Mouse (Mus musculus) embryonic facial prominence, embryonic 10.5 days (tissue): ENCODE results near the gene Ylpm1. TPM values are rescaled to one million over a fixed set of nuclear protein-coding genes. Genes with fewer than 3 reads are reported as not detected.

Experiments
- DNase-seq: peaks from one replicate; pipeline ENCODE4 v3.0.0-alpha.2; 2017; ENCODE audit warnings: low spot score
- H3K27ac ChIP-seq: fragments of 300-500 bp; sonication (generic); replicated peaks from 2 replicates; pipeline ENCODE4 v1.5.1; 2016; ENCODE audit warnings: mild to moderate bottlenecking
- H3K27me3 ChIP-seq: fragments of 300-500 bp; sonication (generic); replicated peaks from 2 replicates; pipeline ENCODE4 v1.6.1; 2016; ENCODE audit warnings: low read depth, mild to moderate bottlenecking; ENCODE audit not compliant: poor library complexity, severe bottlenecking
- H3K36me3 ChIP-seq: fragments of 300-500 bp; sonication (generic); replicated peaks from 2 replicates; pipeline ENCODE4 v1.6.1; 2016; ENCODE audit warnings: mild to moderate bottlenecking, moderate library complexity
- H3K4me1 ChIP-seq: fragments of 300-500 bp; sonication (generic); 2 replicates; pipeline ENCODE4 v1.6.1; 2016
- H3K4me3 ChIP-seq: fragments of 300-500 bp; sonication (generic); 2 replicates; pipeline ENCODE4 v1.5.1; 2016; ENCODE audit warnings: mild to moderate bottlenecking, moderate library complexity
- H3K9me3 ChIP-seq: fragments of 300-500 bp; sonication (generic); 2 replicates; pipeline ENCODE4 v1.6.1; 2016; ENCODE audit warnings: mild to moderate bottlenecking
- WGBS: fragments of 180-500 bp; shearing (Covaris S2); methylation state at CpG from one replicate; pipeline ENCODE4 v1.1.7; 2016; 5-methylcytosine and 5-hydroxymethylcytosine counted together
- polyA plus RNA-seq: library from polyadenylated mRNA; unstranded; fragments of >200 nt; fragmentation: Nextera tagmentation; extraction: Ambion mirVana; gene quantifications from 2 replicates; pipeline ENCODE4 v1.2.1, GENCODE M21; 2016

Ylpm1 gene
- polyA plus RNA-seq, 1 experiment from 2014 or later = 37.9 TPM

DNA sequence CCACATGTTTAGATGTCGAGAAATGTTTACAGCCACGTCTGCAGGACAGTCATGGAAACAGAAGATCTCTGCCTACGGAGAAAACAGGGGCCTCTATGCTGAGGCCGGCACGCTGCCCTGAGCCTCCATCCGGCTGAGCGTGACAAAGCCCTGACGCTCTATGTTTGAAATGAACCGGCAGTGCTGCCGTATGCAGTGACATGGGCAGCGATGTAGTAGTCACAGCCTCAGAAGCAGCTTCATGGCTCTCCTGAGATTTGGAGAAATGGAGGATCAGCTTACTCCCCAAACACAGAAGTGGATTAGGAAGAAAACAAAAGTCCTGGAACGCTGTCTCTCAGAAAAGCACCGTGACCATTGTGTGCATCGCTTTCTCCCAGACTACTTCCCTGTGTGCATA, 104.9 kb downstream of the Ylpm1 start:
- Histone ChIP-seq H3K9me3 (no peaks in the 10 kb centered on the region), H3K4me1 (peaks cover 2% of the 10 kb centered on the region), H3K27ac (no peak overlapping the region), H3K27me3 (no peaks in the 10 kb centered on the region), H3K4me3 (no peak overlapping the region), H3K36me3 (no peaks in the 10 kb centered on the region)
- 61% methylated on average over 14 of the region's 14 CpGs for WGBS
- DNase-seq = no peak

DNA sequence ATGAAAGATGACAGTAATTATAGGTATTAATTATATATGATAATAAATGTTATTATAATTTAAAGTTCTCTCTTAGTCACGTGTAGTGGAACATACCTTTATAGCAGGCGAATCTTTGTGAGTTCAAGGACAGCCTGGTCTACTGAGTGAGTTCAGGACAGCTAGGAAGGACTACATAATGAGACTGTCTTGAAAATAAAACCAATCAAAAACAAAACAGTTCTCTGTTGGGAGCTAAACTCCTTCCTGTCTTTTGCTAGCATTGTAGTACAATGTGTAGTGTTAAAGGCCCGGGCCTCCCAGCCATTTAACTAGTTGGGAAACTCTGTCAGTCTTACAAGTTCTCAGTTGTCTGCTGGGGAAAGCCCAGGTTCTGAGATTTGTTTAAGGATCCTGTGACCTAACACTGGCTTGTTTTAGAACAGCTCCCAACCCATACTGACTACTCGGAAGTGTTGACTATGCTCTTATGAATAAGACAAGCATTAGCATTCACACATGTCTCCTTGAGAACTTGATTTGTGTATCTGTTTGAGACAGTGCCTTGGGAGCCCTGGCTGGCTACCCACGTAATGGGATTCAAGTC, 105.5 kb downstream of the Ylpm1 start:
- 83% methylated on average over 5 of the region's 5 CpGs for WGBS
- no peak overlapping the region for H3K4me3 ChIP-seq

DNA sequence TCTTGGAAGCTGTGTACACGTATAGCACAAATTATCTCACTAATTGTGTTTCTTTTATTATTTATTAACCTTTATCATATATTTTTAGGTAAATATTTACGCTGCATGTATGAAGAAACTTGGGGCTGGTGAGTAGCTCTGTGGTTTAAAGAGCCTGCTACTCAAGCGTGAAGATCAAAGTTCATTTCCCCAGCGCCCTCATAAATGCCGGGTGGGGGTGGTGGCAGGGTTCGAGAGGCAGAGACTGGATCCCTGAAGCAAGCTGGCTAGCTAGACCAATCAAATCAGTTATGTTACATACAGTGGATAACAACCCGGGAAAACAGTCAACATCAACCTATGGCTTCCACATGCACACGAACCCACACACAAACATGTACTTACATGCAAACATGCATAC, 107.0 kb downstream of the Ylpm1 start:
- 0 out of 2 replicates have a peak, but pooled peaks cover 3% of the 10 kb centered on the region for H3K27me3 ChIP-seq
- DNase-seq = no peak
- WGBS = 85% methylated on average over 8 of the region's 8 CpGs

More for the DNA sequence above, 105.5 kb downstream of the Ylpm1 start:
- no peak for DNase-seq
- no peaks in the 10 kb centered on the region for H3K9me3 ChIP-seq
- no peaks in the 10 kb centered on the region for H3K27me3 ChIP-seq
- no peak overlapping the region for H3K27ac ChIP-seq
- H3K36me3 ChIP-seq = no peaks in the 10 kb centered on the region
- H3K4me1 ChIP-seq = peaks cover 8% of the 10 kb centered on the region

DNA sequence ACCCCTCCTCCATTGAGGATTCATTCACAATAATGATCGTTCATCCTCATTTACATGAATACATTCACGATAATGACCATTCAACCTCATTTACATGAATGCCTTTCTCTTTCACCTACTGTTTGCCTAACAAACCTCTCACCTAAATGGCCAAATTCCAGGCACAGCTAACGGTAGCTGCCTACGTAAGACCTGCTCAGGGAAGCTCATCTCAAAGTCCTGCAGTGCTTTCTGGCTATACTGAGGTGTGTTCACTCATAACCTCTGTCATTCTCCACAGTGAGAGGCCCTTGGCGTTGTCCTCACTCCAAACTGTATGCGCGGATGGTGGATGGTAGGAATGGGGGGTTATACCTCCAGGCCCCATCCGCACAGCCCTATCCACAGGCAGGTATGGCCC, 108.7 kb downstream of the Ylpm1 start:
- 91% methylated on average over 8 of the region's 8 CpGs for WGBS

More for the DNA sequence above, 107.0 kb downstream of the Ylpm1 start:
- Histone ChIP-seq H3K36me3 (no peaks in the 10 kb centered on the region), H3K4me3 (no peak overlapping the region), H3K9me3 (no peaks in the 10 kb centered on the region), H3K27ac (no peak overlapping the region), H3K4me1 (peaks cover 11% of the 10 kb centered on the region)

DNA sequence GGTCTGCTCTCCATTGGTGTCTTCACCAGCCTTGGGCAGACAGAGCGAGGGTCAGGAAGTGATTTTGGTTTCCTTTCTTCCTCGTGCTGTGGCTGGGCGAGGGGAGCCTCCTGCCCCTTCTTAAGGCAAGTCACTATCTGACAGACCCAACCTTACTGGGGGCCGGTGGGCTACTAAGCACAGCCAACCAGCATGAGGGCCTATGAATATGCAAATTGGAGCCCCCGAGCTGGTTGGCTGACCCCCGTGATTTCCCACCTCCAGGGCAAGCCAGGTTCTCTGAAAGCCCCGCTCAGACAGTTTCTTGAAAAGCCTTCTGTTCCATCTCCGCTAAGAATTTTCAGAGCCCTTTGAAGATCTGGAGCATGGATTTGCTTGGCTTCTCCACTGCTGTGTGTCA, 110.2 kb downstream of the Ylpm1 start:
- H3K36me3 ChIP-seq = no peaks in the 10 kb centered on the region
- no peak overlapping the region for H3K27ac ChIP-seq
- peaks cover 26% of the 10 kb centered on the region for H3K4me1 ChIP-seq
- 0 out of 2 replicates have a peak, but pooled peaks cover 8% of the 10 kb centered on the region for H3K27me3 ChIP-seq
- H3K4me3 ChIP-seq = peak overlapping the region; percentile 33
- WGBS = 2% methylated on average over 8 of the region's 8 CpGs
- H3K9me3 ChIP-seq = no peaks in the 10 kb centered on the region
- peak; percentile 66 for DNase-seq

More for the DNA sequence above, 108.7 kb downstream of the Ylpm1 start:
- Histone ChIP-seq H3K4me3 (no peak overlapping the region), H3K4me1 (peaks cover 20% of the 10 kb centered on the region), H3K36me3 (no peaks in the 10 kb centered on the region), H3K27ac (no peak overlapping the region), H3K9me3 (no peaks in the 10 kb centered on the region), H3K27me3 (0 out of 2 replicates have a peak, but pooled peaks cover 8% of the 10 kb centered on the region)
- no peak for DNase-seq

DNA sequence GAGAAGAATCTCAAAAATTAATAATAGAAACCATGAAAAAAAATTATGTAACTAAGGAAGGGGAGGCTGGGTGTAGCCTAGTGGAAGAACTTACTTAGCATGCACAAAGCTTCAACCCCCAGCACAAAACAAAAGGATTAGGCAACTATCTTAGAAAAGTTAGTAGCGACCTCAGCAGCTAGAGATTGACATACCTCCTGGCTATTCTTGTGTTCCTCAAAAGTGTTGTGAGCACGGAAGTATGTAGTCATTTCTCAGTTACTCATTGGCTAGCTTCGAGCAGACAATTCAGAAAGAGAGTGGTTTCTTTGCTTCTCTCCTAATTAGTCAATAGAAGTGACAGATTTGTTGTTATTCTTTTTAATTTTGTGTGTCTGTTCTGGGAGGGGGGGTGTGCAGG, 112.5 kb downstream of the Ylpm1 start:
- peaks cover 9% of the 10 kb centered on the region for H3K36me3 ChIP-seq
- 0 out of 2 replicates have a peak, but pooled peaks cover 8% of the 10 kb centered on the region for H3K27me3 ChIP-seq
- H3K27ac ChIP-seq = no peak overlapping the region
- DNase-seq = no peak
- H3K4me3 ChIP-seq = no peak overlapping the region
- H3K9me3 ChIP-seq = no peaks in the 10 kb centered on the region
- WGBS = 69% methylated on average over 3 of the region's 3 CpGs
- peaks cover 44% of the 10 kb centered on the region for H3K4me1 ChIP-seq

DNA sequence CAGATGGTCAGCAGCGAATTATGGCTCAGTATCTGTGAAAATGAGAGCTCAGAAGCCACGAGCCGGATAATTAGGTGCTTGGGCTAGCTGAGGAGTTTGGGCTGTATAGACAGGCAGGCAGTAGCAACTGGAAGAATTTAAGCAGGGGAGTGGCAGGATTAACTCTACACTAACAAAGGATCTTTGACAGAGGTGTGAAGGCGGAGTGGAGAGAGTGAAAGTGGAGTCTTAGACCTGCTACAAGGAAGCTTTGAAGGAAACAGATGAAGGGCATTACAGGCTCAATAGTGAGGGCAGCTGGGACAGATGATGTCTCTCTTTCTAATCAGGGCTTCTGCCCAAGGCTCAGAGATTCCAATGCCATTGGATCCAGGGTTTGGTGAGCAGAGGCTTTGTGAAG, 113.3 kb downstream of the Ylpm1 start:
- peak overlapping the region; percentile 95; the same call in 1 of the 2 replicates for H3K4me3 ChIP-seq
- 42% methylated on average over 4 of the region's 4 CpGs for WGBS

DNA sequence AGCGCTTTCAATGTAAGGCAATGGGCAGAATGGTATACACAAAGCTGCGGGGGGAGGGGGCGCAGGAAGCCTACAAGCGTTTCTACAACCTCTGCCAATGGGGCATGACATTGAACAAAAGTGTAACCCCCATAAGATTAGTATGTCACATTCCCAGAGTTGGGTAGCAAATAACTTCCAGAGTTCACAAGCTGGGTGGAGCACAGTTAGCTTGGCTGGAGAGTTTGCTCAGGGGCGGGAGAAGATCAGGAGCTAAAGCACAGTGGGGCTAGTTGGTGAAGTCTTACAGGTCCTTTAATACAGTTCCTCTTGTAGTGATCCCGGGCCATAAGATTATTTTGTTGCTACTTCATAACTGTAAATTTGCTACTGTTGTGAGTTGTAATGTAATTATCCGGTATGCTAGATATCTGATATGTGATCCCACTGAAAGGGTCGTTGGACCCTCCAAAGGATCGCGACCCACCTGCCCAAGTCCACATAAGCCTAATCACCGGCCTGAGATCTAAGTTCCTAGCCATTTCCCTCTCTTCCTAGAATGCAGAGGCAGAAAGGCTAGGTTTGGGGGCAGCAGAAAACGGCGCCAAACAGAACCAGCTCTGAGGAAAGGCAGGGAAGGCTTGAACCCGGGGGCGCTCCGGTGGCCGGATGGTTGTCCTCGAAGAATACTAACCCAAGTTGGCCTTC, 114.0 kb downstream of the Ylpm1 start:
- H3K4me3 ChIP-seq = peak overlapping the region; percentile 95
- no peaks in the 10 kb centered on the region for H3K9me3 ChIP-seq
- H3K36me3 ChIP-seq = peaks cover 18% of the 10 kb centered on the region
- DNase-seq = no peak
- peaks cover 44% of the 10 kb centered on the region for H3K4me1 ChIP-seq
- 16% methylated on average over 18 of the region's 18 CpGs for WGBS
- H3K27ac ChIP-seq = peak overlapping the region; percentile 93
- 0 out of 2 replicates have a peak, but pooled peaks cover 8% of the 10 kb centered on the region for H3K27me3 ChIP-seq

More for the DNA sequence above, 113.3 kb downstream of the Ylpm1 start:
- DNase-seq = no peak
- peaks cover 11% of the 10 kb centered on the region for H3K36me3 ChIP-seq
- H3K9me3 ChIP-seq = no peaks in the 10 kb centered on the region
- no peak overlapping the region for H3K27ac ChIP-seq
- 0 out of 2 replicates have a peak, but pooled peaks cover 8% of the 10 kb centered on the region for H3K27me3 ChIP-seq
- H3K4me1 ChIP-seq = peaks cover 44% of the 10 kb centered on the region

DNA sequence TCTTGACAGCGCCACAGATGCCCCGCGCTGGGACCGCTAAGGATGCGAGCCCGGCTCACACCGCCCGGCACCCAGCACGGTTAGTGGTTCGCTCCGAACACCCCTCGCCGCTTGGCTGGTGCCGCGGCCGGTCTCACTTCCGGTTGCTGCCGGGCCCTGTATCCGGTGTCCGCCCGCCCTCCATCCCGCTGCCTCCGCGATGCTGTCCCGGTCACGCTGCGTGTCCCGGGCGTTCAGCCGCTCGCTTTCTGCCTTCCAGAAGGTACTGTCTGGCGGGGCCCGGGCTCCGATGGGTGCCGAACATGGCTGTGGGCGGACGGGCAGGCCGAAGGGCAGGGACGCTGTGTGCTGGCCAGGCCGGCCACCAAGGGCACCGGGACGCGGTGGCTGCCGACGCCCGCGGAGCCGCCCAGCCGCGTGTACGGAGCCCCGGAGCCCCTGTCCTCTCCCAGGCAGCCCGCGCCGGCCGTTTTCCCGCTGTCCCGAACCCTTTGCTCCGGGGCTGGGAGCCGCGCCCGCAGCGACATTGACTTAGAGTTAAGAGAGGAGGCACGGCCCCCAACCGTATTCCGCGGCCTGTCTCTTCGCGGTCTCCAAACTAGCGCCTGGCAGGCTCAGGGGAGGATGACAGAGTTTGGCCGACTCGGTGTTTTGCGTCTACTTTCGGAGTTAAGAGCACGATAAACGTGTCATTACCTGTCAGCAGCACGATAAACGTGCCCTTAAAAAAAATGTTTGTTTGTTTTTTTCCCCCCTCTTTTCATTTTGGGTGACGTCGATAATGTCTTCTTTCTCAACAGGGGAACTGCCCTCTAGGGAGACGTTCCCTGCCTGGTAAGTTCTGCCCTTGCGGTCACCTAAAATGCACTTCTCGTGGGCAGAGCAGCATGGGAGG, 114.8 kb downstream of the Ylpm1 start, which contains the start of the genes Prox2 and Dlst:
Gene Prox2 (minus strand): TSS at position 62 of the 895 bp plus-strand sequence.
Gene Dlst (plus strand): TSS at position 136 of the 895 bp plus-strand sequence.
- no peaks in the 10 kb centered on the region for H3K9me3 ChIP-seq
- H3K4me1 ChIP-seq = peaks cover 42% of the 10 kb centered on the region
- 0 out of 2 replicates have a peak, but pooled peaks cover 8% of the 10 kb centered on the region for H3K27me3 ChIP-seq
- H3K36me3 ChIP-seq = peaks cover 25% of the 10 kb centered on the region
- WGBS = under 1% methylated on average over 83 of the region's 83 CpGs
- peak; percentile 92 for DNase-seq
- H3K4me3 ChIP-seq = peak within 1 kb of the TSS; percentile 95
- H3K27ac ChIP-seq = peak within 1 kb of the TSS; percentile 93

DNA sequence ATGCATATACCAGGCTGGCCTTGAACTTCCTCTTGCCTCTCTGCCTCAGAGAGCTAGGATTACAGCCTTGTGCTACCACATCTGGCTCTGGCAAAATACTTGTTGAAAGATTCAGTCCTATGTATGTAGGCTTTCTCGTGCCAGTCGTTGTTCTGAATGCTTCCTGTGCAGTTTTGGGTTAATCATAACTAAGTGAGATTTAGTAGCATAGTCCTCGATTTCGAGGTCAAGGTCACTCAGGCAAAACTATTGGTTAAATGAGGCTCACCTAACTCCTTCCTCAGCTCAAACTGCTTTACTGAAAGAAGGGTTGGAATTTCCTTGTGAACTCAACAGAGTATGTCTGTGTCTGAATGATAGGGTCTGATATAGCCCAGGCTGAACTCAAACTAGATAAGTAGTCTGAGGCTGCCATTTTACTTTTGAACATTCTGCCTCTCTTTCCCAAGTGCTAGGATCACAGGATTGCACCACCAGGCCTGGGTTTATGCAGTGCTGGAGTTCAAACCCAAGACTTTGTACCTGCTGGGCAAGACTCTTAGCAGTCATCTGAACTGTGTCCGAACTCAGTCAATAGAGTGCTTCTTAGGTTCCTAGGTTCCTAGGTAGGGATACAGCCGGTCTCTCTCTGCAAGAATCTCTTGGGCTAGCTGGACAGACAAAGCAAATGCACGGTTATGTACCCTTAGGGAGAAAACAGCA, 116.6 kb downstream of the Ylpm1 start:
- 0 out of 2 replicates have a peak, but pooled peaks cover 7% of the 10 kb centered on the region for H3K27me3 ChIP-seq
- peaks cover 42% of the 10 kb centered on the region for H3K36me3 ChIP-seq
- peak overlapping the region; percentile 95 for H3K4me3 ChIP-seq
- no peak for DNase-seq
- no peak overlapping the region for H3K27ac ChIP-seq
- WGBS = 88% methylated on average over 7 of the region's 7 CpGs
- peaks cover 33% of the 10 kb centered on the region for H3K4me1 ChIP-seq
- no peaks in the 10 kb centered on the region for H3K9me3 ChIP-seq

DNA sequence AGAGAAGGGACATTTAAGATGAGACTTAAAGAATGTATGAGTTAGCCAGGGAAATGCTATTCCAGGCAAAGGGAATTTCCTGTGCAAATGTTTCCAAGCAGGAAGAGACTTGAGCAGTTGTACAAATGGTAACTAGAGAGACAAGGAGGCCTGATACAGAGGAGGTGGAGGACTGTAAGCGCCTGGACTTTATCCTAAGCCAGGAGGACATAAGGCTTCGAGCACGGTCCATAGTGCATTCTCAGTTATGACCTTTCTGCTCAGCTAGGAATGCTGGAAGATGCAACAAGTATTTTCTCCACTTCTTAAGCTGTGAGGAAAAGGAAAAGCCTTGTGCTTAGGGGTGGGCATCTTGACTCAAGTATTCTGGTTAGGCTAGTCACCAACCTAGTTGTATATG, 117.2 kb downstream of the Ylpm1 start:
- 0 out of 2 replicates have a peak, but pooled peaks cover 5% of the 10 kb centered on the region for H3K27me3 ChIP-seq
- 93% methylated on average over 3 of the region's 3 CpGs for WGBS
- H3K9me3 ChIP-seq = no peaks in the 10 kb centered on the region
- peaks cover 33% of the 10 kb centered on the region for H3K4me1 ChIP-seq
- no peak overlapping the region for H3K27ac ChIP-seq
- peaks cover 48% of the 10 kb centered on the region for H3K36me3 ChIP-seq
- no peak overlapping the region for H3K4me3 ChIP-seq
- DNase-seq = no peak
